14 mouse cellular contexts compared by ENCODE assay signal in genomic region chr16:32724259-32724658, GRCm38 (mm10). TPM values are rescaled to one million over a fixed set of nuclear protein-coding genes. Genes with fewer than 3 reads are reported as not detected.
"Had no signal": no experiment of that assay in that cellular context is flagged by ENCODE, and none has a peak within 500 bp of the region (broad histone marks: within the 10 kb centered on the region; RNA-seq: fewer than 3 reads in every experiment).

No protein-coding gene starts in this region.

- ATAC-seq: intestine, postnatal 0 days; midbrain, embryonic 13.5 days had no signal

- DNase-seq: kidney, adult 9 months; kidney, postnatal 36 days; liver; lung, adult 2 months; lung, postnatal 14 days; spleen, adult 18-20 months; thymus, adult 18-20 months; thymus, postnatal 14 days had no signal

RNA-seq across cellular contexts. Expression of gene Muc4, which starts 11.4 kb away (rescaled TPM):
- total RNA-seq: layer of hippocampus, adult 18-20 months; layer of hippocampus, postnatal 10 days; left cerebral cortex, postnatal 36 days; midbrain, postnatal 0 days had no signal
